Mouse (Mus musculus) thymus, postnatal 36 days (tissue): ENCODE data around the gene Spns3.

Experiments used
- DNase-seq, 2 experiments: peaks; one replicate each; pipeline ENCODE4 v3.0.0; 2022; ENCODE audit warnings: mixed read lengths in 2 of 2

Spns3 gene

DNA sequence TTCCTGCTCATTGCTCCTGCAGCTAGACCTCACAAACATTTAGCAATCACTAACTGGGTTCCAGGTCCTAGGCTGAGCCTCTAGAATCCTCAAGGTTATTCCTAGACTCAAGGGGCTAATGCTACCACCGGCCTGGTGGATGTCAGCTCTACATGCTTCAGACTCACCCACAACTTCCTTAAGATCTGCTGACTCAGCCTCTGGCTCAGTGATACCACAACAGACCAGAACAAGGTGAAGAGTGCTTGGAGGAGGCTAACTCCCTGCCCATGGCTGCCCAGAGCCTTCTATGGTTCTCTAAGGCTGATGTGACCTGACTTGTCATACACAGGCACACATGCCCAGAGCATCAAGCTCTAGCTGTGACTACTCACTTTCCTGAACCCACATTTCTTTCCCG is 70.8 kb downstream of the Spns3 start:
- no peak for DNase-seq

DNA sequence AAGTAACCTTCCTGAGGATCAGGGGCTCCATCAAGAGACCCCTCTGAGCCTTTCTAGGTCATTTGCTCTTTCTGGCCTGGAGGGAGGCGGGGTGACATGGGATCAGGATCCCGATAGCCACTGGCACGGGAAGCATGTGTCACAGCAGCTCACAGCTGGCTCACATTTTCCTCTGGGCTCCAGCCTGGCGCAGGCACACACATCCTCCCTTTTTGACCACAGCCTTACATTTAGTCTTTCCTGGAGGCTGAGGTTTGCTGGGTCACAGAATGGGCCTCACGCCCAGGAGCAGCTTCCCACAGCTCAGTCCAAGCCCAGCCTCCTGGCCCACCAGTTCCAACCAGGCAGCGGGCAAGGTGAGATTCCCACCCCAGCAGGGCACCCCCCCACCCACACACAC is 72.1 kb downstream of the Spns3 start:
- DNase-seq = no peak

DNA sequence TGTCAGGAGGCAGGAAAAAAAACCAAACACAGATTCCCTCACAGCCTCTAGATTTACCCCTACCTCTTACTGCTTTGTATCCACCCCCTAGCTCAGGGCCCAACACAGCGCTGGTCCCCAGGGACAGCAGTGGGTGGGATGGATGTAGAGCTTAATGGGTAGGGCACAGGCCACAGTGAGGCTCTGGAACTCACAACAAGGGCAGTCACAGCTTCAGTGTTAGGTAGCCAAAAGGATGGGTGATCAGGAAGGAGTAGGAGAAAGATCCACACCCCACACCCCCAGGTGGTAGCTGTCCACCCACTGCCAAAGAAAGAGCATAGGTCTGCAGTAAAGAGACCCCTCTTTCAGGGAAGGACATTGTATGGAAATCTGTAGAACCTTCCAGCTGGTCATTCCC is 72.7 kb downstream of the Spns3 start:
- DNase-seq = no peak

DNA sequence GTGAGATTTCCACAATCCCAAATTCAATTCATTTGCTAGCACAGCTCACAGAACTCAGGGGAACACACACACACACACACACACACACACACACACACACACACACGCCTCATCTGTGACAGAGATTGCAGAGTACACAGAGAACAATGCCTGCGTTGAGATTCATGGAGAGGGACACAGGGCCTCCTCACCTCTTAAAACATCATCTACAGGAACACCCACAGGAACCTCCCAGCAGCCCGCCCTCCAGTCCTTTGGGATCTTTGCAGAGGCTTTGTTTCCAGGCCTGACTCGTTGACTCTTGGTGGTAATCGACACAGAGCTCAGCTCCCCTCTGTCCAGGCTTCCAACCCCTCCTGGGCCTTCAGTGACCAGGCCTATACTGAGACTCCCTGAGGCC is 73.1 kb downstream of the Spns3 start:
- no peak for DNase-seq

DNA sequence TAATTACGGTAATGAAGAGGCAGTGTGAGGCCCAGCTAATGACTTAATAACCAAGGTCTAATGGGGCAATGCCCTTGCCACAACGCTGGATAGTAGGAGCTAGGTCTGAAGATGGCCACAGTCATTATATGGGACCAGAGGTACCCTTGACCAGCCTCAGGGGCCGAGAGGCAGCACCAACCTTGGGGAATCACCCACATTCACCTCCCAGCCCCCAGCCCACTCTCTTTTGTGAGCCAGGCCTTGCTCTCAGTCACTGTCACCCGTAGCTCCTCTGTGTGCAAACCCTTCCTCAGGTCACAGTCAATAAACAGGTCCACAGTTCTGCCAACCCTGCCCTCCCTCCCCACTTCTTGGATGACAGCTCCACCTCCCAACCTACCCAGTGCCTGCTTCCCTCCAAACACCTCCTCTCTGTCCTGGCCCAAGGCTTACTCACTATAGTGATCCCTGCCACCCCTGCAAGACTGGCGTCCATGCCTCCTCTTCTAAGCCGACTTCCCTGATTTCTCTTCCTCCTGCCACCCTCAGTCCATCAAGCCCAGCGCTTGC is 74.2 kb downstream of the Spns3 start:
- DNase-seq = no peak

DNA sequence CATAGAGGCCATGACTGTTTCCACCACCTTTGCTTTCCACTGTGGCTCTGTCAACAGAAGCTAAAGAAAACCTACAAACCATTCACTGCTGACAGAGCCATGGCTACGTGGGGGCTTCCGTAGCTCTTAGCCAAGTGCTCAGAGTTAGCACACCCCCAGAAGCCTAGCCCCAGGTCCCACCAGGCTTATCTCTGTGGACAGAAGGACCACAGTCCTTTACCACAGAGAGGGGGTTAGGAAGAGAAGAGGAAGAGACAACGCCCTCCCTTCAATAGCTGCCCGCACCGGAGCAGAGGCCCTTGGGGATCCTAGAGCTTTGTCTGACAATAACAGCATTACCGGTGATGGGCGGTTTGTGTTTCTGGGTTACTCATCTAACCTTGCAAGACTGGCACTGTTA is 74.9 kb downstream of the Spns3 start:
- DNase-seq = no peak

DNA sequence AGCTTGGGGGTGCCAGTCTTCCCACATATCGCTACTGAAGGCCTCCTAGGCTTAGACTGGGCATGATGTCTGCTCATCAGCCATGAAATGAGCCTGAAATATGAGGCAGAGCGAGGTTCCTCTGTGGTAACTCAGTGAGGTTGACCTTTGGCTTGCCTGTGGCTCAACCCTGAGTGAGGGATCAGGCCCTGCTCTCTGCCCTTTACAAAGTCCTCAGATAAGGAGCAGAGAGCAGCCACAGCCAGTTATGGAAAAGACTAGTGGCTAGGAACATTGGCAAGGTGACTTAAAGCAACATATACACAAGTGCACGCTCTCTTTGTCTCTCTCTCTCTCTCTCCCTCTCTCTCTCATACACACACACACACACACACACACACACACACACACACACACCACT is 75.4 kb downstream of the Spns3 start:
- no peak for DNase-seq

DNA sequence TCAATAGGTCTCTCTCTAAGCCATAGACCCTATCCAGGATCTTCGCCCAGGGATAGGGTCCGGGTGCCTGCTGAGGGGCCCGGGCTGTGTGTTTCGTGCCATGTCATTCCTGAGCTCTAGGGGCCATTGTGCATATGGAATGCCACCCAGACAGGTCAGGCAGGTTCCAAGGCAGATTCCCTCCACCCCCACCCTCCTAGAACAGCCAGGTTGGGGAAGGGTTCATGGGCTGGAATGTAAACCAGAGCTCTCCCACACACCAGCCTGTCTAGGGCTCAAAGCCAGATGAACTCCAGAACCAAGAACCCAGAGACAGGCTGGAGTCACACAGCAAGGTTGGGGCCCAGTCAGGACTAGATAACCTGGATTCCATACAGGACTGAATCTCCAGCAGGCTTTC is 76.8 kb downstream of the Spns3 start:
- no peak for DNase-seq

DNA sequence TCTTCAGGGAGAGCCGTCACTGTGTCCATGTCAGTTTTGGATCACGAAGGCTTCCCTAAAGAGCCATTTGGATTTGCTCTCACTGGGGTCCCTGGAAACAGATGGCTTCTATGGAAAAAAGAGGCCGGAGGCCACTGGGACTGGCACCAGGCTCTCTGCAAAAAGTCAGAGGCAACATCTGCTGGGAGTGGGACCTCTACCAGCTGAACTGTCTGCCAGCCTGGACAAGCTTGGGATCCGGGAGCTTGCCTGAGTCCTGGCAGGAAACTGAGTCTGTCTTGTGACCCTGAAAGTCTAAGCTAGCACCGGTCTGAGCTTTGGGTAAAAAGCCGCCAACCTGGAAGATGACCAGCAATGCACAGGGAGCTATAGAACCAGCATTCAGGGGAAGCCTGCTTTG is 78.9 kb downstream of the Spns3 start:
- DNase-seq = no peak

DNA sequence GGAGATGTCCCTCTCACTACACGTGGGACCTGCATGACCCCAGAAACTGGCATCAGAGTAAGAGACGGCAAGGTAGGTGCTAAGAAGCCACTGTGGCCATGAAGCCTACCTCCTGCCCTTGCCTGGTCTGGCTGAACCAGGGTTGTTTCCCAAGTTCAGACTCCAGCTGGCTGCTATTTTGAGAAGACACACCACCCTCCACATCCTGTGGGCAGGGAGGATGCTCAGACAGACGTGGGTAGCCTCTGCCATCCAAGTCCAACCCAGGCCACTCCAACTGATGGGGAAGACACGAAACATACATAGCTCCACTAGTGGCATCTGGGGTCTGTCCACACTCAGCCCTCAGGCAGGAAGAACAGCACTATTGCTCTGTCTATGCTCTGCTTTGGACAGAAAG is 80.3 kb downstream of the Spns3 start:
- no peak for DNase-seq

DNA sequence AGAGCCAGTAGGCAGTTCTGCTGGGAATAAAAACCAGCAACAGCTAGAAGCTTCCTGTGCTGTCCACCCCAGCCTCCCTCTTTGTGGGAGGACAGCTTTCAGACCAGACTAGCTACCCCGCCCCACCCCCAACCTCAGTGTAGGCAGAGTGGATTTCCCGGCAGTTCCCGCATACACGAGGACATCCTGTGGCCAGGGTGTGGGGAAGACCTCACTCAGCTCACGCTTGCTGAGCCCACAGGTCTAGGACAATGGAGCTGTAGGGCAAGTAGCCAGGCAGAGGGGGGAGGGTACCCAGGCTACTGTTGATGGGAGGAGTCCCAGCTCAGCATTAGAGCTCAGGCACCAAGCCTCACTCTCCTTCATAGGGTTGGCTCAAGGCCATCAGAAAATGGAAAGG is 81.1 kb downstream of the Spns3 start:
- no peak for DNase-seq

DNA sequence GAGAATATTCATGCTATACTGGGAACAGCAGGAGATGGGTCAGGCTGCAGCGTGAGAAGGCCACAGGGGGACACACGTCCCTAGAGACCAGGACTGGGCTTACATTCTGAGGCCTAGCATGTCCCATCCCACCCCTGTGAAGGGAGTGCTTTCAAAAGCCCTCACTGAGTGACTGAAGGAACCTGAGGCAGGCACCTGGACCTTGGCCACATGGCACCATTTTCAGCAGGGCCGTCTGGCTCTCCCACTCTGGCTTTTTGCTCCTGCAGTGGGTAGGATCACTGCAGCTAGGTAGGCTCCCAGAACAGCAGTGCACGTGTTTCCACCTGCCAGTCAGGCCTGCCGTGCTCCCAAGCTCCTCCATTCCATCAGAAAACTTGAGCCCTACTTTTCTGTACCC is 81.8 kb downstream of the Spns3 start:
- no peak for DNase-seq

DNA sequence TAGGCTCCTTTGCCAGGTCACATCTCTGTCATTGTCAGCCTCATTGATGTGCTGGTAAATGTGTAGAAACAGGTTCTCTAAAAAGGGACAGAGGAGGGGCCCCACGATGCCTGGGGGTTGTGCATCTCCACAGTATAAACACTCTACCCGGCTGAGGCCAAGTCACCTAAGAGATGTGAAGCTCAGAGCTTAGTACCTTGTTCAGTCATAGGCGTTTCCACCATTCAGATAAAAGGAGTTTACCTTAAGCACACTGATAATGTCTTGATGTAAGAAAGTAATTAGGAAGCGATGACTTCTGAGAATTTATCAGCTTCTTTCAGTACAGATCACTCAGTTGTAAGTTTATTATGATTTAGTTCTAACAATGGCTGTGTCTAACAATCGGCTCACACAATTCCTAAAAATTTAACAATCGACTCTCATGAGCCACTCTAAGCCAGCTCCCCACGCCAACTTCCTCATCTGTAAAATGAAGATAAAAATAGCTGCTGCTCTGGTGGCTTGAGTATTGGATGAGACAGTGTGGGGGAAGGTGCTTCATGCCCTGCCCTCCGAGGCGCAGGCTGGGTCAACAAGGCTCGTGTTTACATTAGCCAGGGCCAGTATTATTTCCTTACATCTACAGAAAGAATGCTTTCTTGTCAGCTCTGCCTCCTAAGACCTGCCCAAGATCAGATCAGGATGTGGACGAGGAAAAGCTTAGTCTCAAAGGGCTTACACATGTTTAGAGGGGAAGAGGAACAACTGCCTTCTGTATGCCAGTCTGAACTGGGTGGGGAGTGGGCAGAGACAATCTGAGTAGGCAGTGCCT is 83.4 kb downstream of the Spns3 start:
- DNase-seq = no peak

DNA sequence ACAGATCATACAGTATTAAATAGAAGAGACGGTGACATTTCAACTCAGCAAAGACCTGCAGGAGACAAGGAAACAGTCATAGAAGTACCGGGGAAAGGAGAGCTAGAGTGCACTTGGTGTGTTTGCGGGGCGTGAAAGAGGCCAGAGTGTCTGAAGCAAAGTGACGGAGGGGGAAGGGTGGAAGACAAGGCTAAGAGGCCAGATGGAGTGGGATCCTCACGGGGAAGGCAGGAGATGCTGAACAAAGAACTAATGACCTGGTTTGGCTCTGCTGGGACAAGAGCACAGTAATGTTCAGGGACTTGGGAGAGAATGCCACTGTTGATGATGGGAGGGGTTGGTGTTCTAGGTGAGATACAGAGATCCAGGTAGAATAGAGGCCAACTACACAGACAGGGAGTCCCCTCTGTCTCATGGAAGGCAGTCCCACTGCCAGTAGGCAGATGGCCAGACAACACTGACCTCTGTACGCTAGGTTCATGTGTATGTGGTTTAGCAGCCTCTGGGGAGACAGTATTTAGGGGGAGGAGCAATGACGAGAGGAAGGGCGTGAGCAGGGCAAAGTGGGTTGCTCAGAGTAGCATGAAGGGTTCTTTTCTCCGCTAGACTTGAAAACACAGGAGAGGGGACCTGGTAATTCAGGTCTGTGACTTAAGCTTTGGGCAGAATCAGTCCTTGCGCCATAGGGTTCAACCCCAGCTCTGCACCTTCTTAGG is 84.2 kb downstream of the Spns3 start:
- no peak for DNase-seq

DNA sequence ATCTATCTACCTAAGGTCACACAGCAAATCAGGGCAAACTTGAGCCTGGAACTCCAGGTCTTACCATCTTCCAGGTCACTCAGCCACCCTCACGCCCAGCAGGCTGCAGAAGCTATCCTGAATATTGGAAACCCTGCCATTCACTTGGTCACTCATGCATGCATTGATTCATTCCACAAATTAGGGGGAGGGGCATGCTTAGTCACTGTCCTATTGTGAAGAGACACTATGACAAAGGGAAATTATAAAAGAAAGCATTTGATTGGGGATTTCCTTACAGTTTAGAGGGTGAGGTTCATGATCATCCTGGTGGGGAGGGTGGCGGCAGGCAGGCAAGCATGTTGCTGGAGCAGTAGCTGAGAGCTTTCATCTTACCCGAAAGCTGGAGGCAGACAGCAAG is 85.5 kb downstream of the Spns3 start:
- no peak for DNase-seq

DNA sequence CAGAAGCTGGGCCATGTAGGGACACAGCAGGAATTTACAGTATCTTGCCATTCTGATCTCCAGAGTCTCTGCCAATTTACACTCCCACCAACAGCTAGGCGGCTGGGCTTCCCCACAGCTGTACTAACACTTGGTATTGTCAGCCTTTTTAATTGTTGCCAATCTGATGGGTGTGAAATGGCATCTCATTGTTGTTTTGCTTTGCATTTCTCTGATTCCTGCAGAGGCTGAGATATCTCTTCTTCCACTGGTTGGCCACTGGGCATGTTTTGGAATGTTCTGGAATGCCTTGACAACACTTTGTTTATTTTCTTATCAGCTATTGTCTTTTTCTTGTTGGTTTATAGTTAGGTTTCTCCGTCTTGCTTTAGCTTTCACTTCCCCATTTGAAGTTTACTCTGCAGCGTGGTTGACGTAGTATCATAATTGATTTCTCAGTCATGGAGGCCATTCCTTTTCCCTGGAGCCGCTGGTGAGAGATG is 88.8 kb downstream of the Spns3 start:
- no peak for DNase-seq

DNA sequence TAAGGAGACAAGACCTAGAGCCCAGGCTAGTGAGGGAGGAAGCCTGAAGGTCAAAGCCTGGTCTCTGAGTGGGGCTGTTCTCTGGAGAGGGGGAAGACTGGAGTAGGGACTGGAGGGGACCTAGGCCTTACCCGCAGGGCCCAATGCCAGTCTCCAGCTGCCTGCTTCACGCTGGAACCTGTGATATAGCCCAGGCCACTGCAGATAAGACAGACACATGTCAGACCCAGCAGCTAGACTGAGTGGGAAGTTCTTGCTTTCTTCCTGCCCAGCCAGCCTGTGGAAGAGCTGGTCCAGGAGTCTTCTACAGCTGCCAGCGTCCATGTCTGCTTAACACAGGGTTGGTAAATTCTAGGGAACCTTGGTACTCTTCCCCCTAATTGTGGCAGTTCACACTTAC is 91.8 kb downstream of the Spns3 start:
- DNase-seq = no peak

DNA sequence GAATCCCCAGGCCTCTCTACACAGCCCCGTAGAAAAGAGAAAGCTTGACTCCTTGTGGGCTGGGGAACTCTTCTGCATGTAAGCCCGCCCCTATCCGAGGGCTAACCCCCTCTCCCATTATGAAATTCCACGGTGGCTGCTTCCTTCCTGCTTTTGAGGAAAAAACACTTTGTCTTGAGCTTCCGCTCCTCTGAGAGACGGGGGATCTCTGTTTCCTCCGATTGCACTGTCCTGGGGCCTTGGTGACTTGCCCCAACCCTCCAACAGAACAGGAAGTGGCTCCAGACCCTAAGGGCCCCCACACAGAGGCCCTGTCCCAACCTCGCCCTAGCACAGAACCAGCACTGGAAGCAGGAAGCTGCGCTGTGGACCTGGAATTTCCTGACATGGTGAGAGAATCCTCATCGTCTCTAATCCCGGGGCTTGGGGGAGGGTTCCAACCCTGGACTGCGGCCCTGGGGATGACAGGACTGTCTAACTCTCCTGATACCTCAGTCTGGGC is 92.3 kb downstream of the Spns3 start:
- no peak for DNase-seq

DNA sequence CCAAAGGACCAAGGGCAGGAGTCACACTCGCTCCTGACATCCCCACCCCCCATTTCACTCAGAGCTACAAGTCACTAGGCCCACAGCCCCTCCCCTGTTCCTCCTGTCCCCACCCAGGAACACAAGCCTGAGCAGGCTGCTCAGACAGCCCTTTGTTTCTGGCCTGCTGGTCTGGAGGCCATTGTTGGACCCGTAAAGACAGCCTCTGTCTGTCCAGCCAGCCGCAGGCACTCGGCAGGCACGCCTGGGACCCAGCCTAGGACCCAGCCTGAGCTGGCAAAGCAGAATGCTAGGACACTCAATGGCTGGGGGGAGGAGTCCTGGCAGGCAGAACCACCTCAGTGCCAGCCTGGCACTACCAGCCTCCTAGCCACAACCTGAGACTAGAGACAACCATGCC is 94.6 kb downstream of the Spns3 start:
- DNase-seq = no peak

DNA sequence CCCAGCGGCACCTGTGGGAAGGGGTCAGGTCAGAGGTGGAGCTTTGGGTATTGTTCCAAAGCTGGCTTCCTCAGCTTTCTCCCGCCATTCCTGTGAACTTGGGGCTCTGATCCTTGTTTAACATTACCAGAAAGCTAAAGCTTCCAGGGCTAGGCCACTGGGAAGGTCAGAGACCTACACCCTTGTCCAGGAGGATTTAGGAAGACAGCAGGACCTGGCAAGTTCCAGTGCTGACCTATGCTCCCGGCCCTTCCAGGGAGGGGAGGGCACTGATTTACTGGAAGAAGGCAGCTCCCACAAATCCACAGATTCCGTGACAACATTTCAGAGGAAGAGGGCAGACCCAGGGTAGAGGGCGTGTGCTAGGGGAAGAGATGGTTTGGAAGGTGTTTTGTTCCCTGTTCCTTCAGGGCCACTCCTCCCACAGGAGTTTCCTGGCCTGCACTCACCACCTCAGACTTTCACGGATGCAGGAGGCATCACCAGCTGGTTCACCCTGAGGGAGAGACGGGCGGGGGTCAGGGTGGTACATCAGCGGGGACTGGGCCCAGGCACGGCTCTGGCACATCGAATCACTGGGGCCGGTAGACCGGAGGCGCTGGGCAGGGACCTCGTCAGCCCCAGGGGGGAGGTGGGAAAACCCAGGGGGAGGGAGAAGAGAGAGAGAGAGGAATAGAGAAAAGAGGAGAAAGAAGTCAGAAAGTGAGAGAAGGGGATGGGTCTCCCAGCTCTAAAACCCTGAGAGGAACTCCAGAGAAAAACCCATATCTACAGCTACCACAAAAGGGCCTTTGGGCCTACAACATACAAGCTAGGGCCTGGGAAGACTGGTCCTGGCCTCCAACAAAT is 97.0 kb downstream of the Spns3 start:
- DNase-seq = no peak

DNA sequence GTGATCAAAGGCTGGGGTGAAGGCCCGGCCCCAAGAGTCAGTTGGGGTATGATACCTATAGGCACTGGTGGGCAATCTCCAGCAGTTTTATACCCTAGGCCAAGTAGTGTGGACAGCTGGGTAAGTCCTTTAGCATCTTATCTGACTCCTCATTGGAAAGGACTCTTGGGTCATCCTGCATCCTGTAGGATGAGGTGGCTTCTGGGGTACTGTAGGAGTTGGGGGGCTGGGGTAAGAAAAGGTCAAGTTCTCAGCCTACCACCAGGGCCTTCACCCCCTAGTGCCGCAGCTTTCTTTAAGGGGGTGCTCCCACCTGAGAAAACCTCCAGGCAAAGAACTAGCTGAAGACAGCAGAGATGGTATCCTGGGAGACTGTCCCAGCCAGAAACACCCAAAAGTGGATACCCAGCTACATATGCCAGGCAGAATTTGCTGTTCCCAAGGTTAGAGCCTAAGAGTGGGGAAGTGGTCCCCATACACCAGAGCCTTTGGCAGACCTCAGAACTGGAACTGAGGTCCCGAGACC is 98.1 kb downstream of the Spns3 start:
- DNase-seq = no peak

DNA sequence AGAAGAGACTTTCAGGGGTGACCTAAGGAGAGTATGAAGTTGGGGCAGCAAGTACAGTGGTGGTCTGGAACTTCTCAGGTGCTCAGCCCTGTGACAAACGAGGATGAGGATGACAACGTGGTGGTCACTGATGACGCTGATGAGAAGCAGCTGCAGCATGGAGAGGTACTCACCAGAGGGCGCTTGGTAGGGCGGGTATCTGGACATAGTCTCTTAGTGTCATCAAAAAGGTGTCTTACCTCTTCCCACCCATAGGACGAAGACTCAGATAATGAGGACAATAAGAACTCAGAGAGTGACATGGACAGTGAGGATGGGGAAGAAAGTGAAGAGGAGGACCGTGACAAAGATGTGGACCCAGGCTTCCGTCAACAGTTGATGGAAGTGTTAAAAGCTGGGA is 102.8 kb downstream of the Spns3 start:
- DNase-seq = no peak
